Mouse (Mus musculus) ES-E14 (cell line): ENCODE results near the gene Apopt1.

Experiments used
- CHD2 ChIP-seq: IDR thresholded peaks from 2 replicates; pipeline ENCODE4 v1.6.1; 2014; ENCODE audit warnings: mild to moderate bottlenecking, low read depth, low read length, inconsistent platforms
- MAFK ChIP-seq: IDR thresholded peaks from 2 replicates; pipeline ENCODE4 v1.6.1; 2014; ENCODE audit warnings: mild to moderate bottlenecking, low read depth, low read length, inconsistent platforms; ENCODE audit not compliant: insufficient read depth
- ZC3H11A ChIP-seq: IDR thresholded peaks from 2 replicates; pipeline ENCODE4 v1.6.1; 2012; ENCODE audit warnings: low read depth, mild to moderate bottlenecking, inconsistent platforms, low read length, borderline replicate concordance
- ZNF384 ChIP-seq: IDR thresholded peaks from 2 replicates; pipeline ENCODE4 v1.6.1; 2012; ENCODE audit warnings: low read depth, low read length, inconsistent platforms

- no peak for TF ChIP-seq MAFK
- no peak for TF ChIP-seq CHD2
- TF ChIP-seq ZNF384 = no peak
- no peak for TF ChIP-seq ZC3H11A
Measured at GRCm38 (mm10) chr12:111671431-111671902, 41.6 kb upstream of the Apopt1 start.
